Mouse (Mus musculus): ENCODE measurements at regions not wholly inside any gene's neighbourhood (a gene's known extent, or its start where the extent isn't known, plus 50 kb on each side); places are given as distances from the start of the nearest gene placed in this dataset.

DNA sequence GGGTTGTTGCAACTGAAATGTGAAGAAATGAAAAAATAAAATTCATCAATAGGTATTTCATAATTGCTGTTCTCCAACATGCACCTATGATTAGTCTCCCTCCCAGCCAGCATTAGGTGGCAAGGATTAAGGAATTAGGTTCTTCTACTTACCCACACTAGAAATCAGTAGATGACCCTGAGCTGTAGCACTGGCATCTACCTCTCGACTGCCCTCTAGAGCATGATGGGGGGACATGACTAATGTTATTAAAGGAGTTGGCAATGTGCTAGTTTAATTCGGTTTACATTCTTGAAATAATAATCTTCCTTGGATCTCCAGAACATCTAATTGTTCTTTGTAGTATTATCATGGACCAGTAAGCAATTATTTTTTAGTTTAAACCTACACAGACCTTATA is 370.9 kb downstream of the Dcdc2c start:
- DNase-seq (ENCODE audit: low spot score in 2 of 2) = no peak

DNA sequence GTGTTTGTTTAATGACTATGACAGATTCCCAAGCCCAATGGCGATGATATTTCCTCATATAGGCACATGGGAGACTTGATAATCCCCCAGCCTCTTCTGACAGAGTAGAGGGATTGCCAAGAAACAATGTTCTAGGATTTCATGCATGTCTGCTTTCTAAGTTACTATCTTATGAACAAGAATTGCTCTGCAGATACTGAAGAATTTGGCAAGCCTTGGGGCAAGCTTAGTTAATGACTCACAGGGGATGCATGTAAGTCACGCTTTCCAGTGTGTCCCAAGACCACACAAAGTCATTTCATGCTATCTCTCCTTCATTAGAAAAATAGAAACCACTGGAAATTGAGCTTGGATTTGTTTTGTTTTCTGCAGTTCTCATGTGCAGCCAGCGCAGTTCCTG is 376.2 kb downstream of the Dcdc2c start:
- no peak for DNase-seq (ENCODE audit: low spot score in 2 of 2)

DNA sequence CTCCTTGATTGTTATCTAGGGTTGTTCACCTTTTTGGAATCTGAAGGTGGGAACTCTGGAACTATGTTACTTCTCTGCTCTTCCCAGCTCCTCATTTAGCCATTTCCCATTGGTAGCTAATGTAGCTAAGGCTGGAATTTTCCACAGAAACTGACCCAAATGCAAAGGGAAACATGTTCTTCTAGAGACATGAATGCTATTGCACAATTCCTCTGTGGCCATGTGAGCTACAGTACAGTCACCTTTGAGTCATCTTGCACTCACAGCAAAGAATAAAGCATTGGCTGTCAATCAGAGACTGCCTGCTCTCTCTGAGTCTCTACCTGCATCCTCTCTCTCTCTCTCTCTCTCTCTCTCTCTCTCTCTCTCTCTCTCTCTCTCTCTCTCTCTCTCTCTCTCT is 378.1 kb downstream of the Dcdc2c start:
- no peak for DNase-seq (ENCODE audit: low spot score in 2 of 2)

- DNase-seq (ENCODE audit: low spot score in 2 of 2) = no peak
These were observed 393.4 kb downstream of the Dcdc2c start for GRCm38 (mm10) chr12:28158786-28159185.

GRCm38 (mm10) chr12:28150759-28151158 is 401.4 kb downstream of the Dcdc2c start:
- DNase-seq (ENCODE audit: low spot score in 2 of 2) = no peak

GRCm38 (mm10) chr12:28135810-28136592 is 416.2 kb downstream of the Dcdc2c start:
- DNase-seq (ENCODE audit: low spot score in 2 of 2) = no peak

DNA sequence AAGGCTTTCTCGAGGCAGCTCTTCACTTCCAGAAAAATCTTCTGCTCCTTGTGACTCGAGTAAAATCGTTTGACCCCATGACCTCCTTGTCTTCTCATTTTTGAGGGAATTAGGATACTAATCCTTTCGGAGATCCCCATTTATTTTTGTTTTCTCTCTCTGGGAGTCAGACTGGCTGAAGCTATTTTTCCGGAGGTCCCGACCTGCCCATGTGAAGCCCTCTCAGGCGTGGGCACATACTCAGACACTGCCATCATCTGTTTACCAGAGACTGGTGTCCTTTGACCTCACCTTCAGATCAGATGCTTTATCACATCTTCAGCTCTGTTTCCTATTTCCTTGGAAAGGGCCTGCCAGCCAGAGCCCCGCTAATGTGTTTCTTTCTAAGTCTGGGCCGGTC is 429.4 kb downstream of the Dcdc2c start:
- no peak for DNase-seq (ENCODE audit: low spot score in 2 of 2)

DNA sequence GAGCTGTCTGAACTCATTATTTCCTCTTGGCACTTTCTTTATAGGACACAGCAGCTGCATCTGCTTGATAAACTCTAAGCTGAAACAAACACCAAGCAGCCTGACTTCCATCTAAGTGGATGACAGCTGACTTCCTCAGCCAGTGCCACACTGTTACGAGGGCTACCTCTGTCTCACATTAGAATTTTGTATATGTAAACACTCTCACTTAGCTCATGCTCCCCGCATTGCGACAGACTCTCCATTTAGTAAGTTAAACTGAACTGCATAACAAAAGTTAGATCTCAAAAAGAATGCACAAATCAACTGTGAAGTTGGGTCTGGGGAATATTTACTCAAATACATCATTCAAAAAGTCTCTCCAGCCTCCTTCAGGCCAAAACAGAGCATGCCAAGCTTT is 432.1 kb downstream of the Dcdc2c start:
- no peak for DNase-seq (ENCODE audit: low spot score in 2 of 2)

- no peak for DNase-seq (ENCODE audit: low spot score in 2 of 2)
These were observed 461.5 kb downstream of the Dcdc2c start for GRCm38 (mm10) chr12:28090673-28091072.

DNA sequence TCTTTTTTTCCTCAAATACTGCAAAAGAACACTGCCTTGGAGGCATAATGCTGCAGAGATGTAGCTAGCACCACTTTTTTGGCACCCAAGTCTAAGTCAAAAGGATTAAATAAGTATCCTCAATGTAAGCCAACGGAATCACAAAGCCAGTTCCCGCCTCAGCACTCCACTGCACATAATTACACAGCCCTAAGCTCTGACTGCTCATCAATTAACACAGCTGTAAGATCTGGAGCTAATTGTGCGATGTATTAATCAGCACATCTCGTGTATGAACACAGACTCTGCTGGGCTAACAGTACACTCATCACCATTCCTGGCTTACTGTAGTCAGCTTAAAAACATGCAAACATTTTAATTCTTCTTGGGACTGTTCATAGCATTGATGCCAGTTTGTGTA is 466.7 kb downstream of the Dcdc2c start:
- DNase-seq (ENCODE audit: low spot score in 2 of 2) = no peak

GRCm38 (mm10) chr12:28076606-28077005 is 475.6 kb downstream of the Dcdc2c start:
- DNase-seq (ENCODE audit: low spot score in 2 of 2) = no peak

DNA sequence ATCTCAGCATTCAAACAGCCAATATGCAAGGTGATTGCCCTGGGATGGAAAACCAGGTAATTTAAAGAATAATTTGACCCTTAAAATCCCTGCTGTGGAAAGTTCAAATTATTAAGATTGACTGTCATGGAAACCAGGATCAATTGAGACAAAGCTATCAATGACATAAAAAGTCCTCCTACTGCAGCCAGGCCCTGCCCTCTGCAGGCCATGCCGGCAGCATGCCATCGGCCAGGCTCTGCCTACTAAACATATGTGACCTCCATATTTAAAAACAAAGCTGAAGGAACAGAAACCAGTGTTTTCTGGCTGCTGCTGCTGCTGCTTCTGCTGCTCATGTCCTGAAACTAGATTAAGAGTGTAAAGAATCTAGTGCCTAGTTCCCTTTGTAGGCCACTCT is 483.6 kb downstream of the Dcdc2c start:
- no peak for DNase-seq (ENCODE audit: low spot score in 2 of 2)

GRCm38 (mm10) chr12:28060281-28060680 is 491.9 kb downstream of the Dcdc2c start:
- no peak for DNase-seq (ENCODE audit: low spot score in 2 of 2)

- no peak for DNase-seq (ENCODE audit: low spot score in 2 of 2)
These were observed 496.5 kb downstream of the Dcdc2c start for GRCm38 (mm10) chr12:28055518-28056280.

DNA sequence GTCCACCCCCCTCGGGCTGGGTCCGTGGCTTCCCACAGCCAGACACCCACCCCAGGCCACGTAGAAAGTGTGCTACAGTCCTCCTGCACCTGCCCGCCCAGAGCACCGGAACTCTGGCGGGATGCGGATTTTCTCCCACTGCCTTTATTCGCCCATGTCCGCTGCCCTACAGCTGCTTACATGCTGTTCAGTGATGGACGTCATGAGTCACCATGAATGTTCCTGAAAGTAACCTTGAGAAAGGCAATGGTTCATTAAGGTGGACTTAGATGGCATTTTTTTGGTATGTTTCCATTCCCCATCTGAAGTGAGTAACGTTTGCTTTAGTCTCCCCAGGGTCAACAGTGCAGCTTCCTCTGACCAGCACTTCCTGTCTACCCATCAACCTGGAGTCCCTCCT is 497.8 kb downstream of the Dcdc2c start:
- no peak for DNase-seq (ENCODE audit: low spot score in 2 of 2)

DNA sequence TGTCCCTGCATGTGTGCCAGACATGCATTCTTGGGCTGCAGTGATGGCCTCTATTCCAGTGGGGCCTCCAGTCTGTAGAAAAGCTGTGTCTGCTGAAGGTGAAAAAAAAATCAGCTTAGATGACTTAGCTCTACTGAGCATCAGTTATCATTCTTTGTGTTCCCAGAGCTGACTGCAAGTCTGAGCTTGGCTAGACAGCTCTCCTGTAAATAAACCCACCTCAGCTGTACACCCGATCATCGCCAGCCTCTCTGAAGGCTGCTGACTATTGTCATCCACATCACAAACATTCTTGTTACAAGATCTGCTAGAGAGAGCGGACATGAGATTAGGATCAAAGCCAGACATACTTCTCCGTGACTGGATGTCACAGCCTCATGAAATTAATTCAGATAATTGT is 504.2 kb downstream of the Dcdc2c start:
- DNase-seq (ENCODE audit: low spot score in 2 of 2) = no peak

GRCm38 (mm10) chr12:28038161-28038911 is 513.9 kb downstream of the Dcdc2c start:
- DNase-seq (ENCODE audit: low spot score in 2 of 2) = no peak

DNA sequence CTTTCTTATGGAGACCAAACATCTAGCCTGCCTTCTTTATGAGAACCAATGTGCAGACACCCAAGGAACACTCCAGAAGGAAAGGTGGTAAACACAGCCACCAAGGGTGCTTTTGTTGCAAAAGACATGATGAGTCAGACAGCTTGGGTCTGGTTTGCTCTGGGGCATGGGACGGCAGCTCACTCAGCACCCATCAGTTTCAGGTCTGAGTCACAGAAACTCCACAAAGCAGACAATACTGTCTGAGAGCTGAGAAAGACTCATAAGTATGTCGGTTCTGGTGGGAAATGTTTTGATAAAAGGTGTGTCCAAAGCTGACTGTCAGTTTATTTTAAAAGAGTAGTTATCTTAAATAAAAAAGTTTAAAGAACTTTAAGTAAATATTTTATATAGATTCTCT is 553.0 kb downstream of the Dcdc2c start:
- no peak for DNase-seq (ENCODE audit: low spot score in 2 of 2)

DNA sequence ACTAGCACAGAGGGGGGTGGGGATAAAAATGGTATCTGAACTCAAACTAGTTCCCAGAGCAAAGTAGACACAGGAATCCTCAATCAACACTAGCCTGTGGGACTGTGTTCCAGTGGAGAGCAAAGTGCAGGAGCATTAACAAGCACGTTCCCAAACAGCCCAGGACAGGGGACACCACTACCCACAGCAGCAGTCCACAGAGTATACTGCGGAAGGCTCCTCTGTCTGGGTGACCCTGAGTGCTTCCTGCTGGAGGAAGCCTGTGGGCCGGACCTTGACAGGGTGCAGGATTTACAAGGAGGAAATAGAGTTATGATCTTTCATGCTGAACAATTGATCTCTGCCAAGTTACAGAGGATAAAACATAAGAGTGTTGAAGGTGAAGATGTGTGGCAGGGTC is 560.0 kb downstream of the Dcdc2c start:
- DNase-seq (ENCODE audit: low spot score in 2 of 2) = no peak

GRCm38 (mm10) chr12:27984261-27984841 is 567.8 kb downstream of the Dcdc2c start:
- no peak for DNase-seq (ENCODE audit: low spot score in 2 of 2)

- no peak for DNase-seq (ENCODE audit: low spot score in 2 of 2)
These were observed 573.8 kb downstream of the Dcdc2c start for GRCm38 (mm10) chr12:27978257-27978931.
